Mouse (Mus musculus): ENCODE data around the gene Ywhag. TPM values are rescaled to one million over a fixed set of nuclear protein-coding genes. Genes with fewer than 3 reads are reported as not detected.

Gene Ywhag
- 147 TPM for polyA plus RNA-seq (2014; fragmentation: Illumina TruSeq; extraction: RNeasy Lipid Tissue Mini Kit (QIAGEN cat#74804); ENCODE audit: low read depth, low replicate concordance)

DNA sequence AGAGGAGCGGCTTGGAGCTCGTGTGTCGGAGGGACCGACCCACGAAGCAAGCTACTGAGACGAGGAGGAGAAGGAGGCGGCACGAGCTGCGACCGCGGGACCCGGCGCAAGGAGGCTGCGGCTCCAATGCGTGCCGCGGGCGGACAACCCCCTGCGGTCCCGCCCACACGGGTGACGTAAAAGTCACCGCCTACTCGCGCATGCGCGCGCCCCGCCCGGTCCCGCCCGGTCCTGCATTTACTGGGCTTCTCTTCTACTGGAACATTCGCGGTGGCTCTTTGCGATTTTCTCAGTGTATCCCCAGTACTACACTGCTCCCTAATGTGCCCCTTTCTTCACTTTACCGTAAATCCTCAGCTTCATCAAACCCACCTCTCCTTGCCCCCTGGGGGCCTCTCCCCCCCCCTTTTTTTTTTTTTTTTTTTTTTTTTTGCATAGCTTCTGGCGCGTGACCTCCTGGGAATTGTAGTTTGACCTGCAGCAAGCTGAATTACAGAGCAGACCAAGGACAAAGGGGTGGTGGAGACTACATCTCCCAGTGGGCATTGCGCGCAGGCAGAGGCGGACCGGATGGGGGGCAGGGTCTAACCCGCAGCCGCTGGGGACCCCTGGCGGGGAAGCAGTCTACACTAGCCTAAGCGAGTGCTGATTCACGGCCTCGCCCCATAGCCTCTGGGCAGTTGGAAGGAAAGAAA, at the start of gene Ywhag:
Gene Ywhag, minus strand, starts transcription at position 136 of the 695 bp plus-strand sequence.

DNA sequence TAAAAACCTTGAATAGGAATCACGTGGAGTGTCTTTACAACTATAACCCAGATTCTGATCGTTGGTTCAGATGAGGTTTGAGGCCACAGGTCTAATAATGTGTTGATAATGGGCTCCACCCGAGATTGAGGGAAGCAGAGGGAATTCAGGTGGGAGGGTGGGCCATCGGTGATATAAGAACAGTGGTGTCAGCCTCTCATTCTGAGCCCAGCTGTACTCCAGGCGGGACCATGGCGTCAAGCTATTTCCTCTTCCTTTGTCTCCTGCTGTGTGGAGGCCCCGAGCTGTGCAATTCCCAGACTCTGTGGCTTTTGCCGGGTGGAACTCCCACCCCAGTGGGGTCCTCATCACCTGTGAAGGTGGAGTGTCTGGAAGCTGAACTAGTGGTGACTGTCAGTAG, 45.5 kb upstream of the Ywhag start, which contains the start of gene Zp3:
Gene Zp3, plus strand, starts transcription at position 196 of the 400 bp plus-strand sequence.

DNA sequence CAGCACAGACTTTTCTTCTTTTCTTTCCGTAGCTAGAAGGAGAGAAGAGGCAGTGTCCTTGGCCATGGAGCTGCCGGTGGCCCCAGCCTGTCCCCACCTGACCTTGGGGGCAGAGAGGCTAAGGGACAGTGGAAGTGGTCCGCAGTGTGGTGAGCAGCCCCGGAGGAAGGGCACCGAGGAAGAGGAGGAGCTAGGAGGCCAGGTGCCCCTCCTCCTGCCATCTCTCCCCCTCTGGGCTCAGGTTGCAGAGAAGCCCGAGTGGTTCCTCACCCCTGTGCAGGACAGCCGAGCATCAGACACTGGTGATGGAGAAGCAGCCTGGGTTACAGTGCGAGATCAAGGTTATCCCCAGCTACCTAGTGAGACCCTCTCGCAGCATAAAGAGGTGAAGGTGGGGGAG, 39.9 kb upstream of the Ywhag start, which contains the start of gene Ssc4d:
Gene Ssc4d, minus strand, starts transcription at position 167 of the 400 bp plus-strand sequence.

DNA sequence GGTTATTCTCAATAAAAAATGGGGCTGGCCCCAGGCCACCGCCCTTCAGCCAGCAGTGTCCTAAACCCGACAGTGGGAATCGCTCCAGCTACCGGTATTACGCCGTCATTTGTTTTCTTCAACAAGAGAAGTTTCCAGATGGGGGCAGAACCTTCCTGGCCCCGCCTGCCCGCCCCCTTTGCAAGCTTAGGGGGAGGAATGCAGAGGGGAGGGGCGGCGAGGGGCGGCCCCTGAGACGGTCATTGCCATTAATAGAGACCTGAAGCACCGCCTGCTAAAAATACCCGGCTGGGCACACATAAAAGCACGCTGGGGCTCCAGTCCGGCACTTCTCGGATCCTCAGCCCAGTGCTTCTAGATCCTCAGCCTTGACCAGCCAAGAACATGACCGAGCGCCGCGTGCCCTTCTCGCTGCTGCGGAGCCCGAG, 46.7 kb downstream of the Ywhag start, which contains the start of gene Hspb1:
Gene Hspb1, plus strand, starts transcription at position 245 of the 428 bp plus-strand sequence.

Other genes starting within 250 kb of the Ywhag start
- 18.0 TPM for gene Tmem120a, start 190.2 kb downstream of the Ywhag start, polyA plus RNA-seq (2014; fragmentation: Illumina TruSeq; extraction: RNeasy Lipid Tissue Mini Kit (QIAGEN cat#74804); ENCODE audit: low read depth, low replicate concordance)
- not detected for gene Styxl1, start 156.2 kb downstream of the Ywhag start, polyA plus RNA-seq (2014; fragmentation: Illumina TruSeq; extraction: RNeasy Lipid Tissue Mini Kit (QIAGEN cat#74804); ENCODE audit: low read depth, low replicate concordance)
- 1,891 TPM for gene Mdh2, start 156.1 kb downstream of the Ywhag start, polyA plus RNA-seq (2014; fragmentation: Illumina TruSeq; extraction: RNeasy Lipid Tissue Mini Kit (QIAGEN cat#74804); ENCODE audit: low read depth, low replicate concordance)
- gene Srrm3, start 127.7 kb downstream of the Ywhag start, polyA plus RNA-seq (2014; fragmentation: Illumina TruSeq; extraction: RNeasy Lipid Tissue Mini Kit (QIAGEN cat#74804); ENCODE audit: low read depth, low replicate concordance), result not detected
- gene Hspb1, start 46.7 kb downstream of the Ywhag start, polyA plus RNA-seq (2014; fragmentation: Illumina TruSeq; extraction: RNeasy Lipid Tissue Mini Kit (QIAGEN cat#74804); ENCODE audit: low read depth, low replicate concordance), result 407 TPM
- 1.9 TPM for gene Ssc4d, start 39.9 kb upstream of the Ywhag start, polyA plus RNA-seq (2014; fragmentation: Illumina TruSeq; extraction: RNeasy Lipid Tissue Mini Kit (QIAGEN cat#74804); ENCODE audit: low read depth, low replicate concordance)
- not detected for gene Zp3, start 45.5 kb upstream of the Ywhag start, polyA plus RNA-seq (2014; fragmentation: Illumina TruSeq; extraction: RNeasy Lipid Tissue Mini Kit (QIAGEN cat#74804); ENCODE audit: low read depth, low replicate concordance)
- gene Dtx2, start 60.2 kb upstream of the Ywhag start, polyA plus RNA-seq (2014; fragmentation: Illumina TruSeq; extraction: RNeasy Lipid Tissue Mini Kit (QIAGEN cat#74804); ENCODE audit: low read depth, low replicate concordance), result 6.9 TPM
- 20.8 TPM for gene Upk3b, start 103.9 kb upstream of the Ywhag start, polyA plus RNA-seq (2014; fragmentation: Illumina TruSeq; extraction: RNeasy Lipid Tissue Mini Kit (QIAGEN cat#74804); ENCODE audit: low read depth, low replicate concordance)
- gene Upk3bl, start 119.9 kb upstream of the Ywhag start, polyA plus RNA-seq (2014; fragmentation: Illumina TruSeq; extraction: RNeasy Lipid Tissue Mini Kit (QIAGEN cat#74804); ENCODE audit: low read depth, low replicate concordance), result not detected
- gene Rasa4, start 149.3 kb upstream of the Ywhag start, polyA plus RNA-seq (2014; fragmentation: Illumina TruSeq; extraction: RNeasy Lipid Tissue Mini Kit (QIAGEN cat#74804); ENCODE audit: low read depth, low replicate concordance), result 5.2 TPM
- gene Polr2j, start 182.0 kb upstream of the Ywhag start, polyA plus RNA-seq (2014; fragmentation: Illumina TruSeq; extraction: RNeasy Lipid Tissue Mini Kit (QIAGEN cat#74804); ENCODE audit: low read depth, low replicate concordance), result 85.2 TPM
- gene Lrwd1, start 201.5 kb upstream of the Ywhag start, polyA plus RNA-seq (2014; fragmentation: Illumina TruSeq; extraction: RNeasy Lipid Tissue Mini Kit (QIAGEN cat#74804); ENCODE audit: low read depth, low replicate concordance), result 8.7 TPM
- 5.4 TPM for gene Alkbh4, start 201.5 kb upstream of the Ywhag start, polyA plus RNA-seq (2014; fragmentation: Illumina TruSeq; extraction: RNeasy Lipid Tissue Mini Kit (QIAGEN cat#74804); ENCODE audit: low read depth, low replicate concordance)
- 1.3 TPM for gene Orai2, start 236.1 kb upstream of the Ywhag start, polyA plus RNA-seq (2014; fragmentation: Illumina TruSeq; extraction: RNeasy Lipid Tissue Mini Kit (QIAGEN cat#74804); ENCODE audit: low read depth, low replicate concordance)